Mouse (Mus musculus) c-Kit-positive CD71-negative TER-119-negative erythroid progenitor cells, embryonic 14.5 days (primary cell): ENCODE data around the gene Gm17509.

Experiments used
- DNase-seq: peaks from one replicate; pipeline ENCODE4 v3.0.0-alpha.2; 2013; ENCODE audit warnings: low read depth

The Gm17509 gene

GRCm38 (mm10) chr13:117220501-117221321, at the start of gene Gm17509:
TSS of gene Gm17509 (minus strand) at chr13:117221075.
- no peak for DNase-seq

GRCm38 (mm10) chr13:117267963-117268362, 47.1 kb upstream of the Gm17509 start:
- DNase-seq: no peak

- DNase-seq: no peak
These were observed 45.3 kb upstream of the Gm17509 start for GRCm38 (mm10) chr13:117266156-117266555.

- DNase-seq: no peak
These were observed 39.8 kb upstream of the Gm17509 start for GRCm38 (mm10) chr13:117260704-117261103.

GRCm38 (mm10) chr13:117242621-117243020, 21.7 kb upstream of the Gm17509 start:
- no peak for DNase-seq

- no peak for DNase-seq
These were observed 21.2 kb upstream of the Gm17509 start for GRCm38 (mm10) chr13:117242063-117242462.

- no peak for DNase-seq
These were observed 16.2 kb upstream of the Gm17509 start for GRCm38 (mm10) chr13:117237111-117237510.

GRCm38 (mm10) chr13:117235530-117236212, 14.8 kb upstream of the Gm17509 start:
- DNase-seq: no peak

GRCm38 (mm10) chr13:117234486-117234885, 13.6 kb upstream of the Gm17509 start:
- DNase-seq: no peak

GRCm38 (mm10) chr13:117233808-117234207, 12.9 kb upstream of the Gm17509 start:
- no peak for DNase-seq

GRCm38 (mm10) chr13:117230371-117231110, 9.7 kb upstream of the Gm17509 start:
- no peak for DNase-seq

GRCm38 (mm10) chr13:117225561-117225960, 4.7 kb upstream of the Gm17509 start:
- no peak for DNase-seq

- DNase-seq: no peak
These were observed 4.0 kb upstream of the Gm17509 start for GRCm38 (mm10) chr13:117224901-117225300.

GRCm38 (mm10) chr13:117223125-117223524, 2.2 kb upstream of the Gm17509 start:
- no peak for DNase-seq

GRCm38 (mm10) chr13:117219871-117220500, 889 bp downstream of the Gm17509 start:
- no peak for DNase-seq

GRCm38 (mm10) chr13:117218092-117218491, 2.8 kb downstream of the Gm17509 start:
- no peak for DNase-seq

GRCm38 (mm10) chr13:117217621-117218020, 3.3 kb downstream of the Gm17509 start:
- no peak for DNase-seq

GRCm38 (mm10) chr13:117216752-117217363, 4.0 kb downstream of the Gm17509 start:
- no peak for DNase-seq

- no peak for DNase-seq
These were observed 4.7 kb downstream of the Gm17509 start for GRCm38 (mm10) chr13:117216126-117216525.

- no peak for DNase-seq
These were observed 5.4 kb downstream of the Gm17509 start for GRCm38 (mm10) chr13:117215481-117215880.

GRCm38 (mm10) chr13:117211386-117211875, 9.4 kb downstream of the Gm17509 start:
- DNase-seq: peak; percentile 55
